Mouse (Mus musculus): ENCODE measurements at regions not wholly inside any gene's neighbourhood (a gene's known extent, or its start where the extent isn't known, plus 50 kb on each side); places are given as distances from the start of the nearest gene placed in this dataset.
"Not testable (repeated sequence)": the region's sequence is repeated elsewhere in the genome, so short reads cannot be mapped to it uniquely, and the experiment has no call there.

- DNase-seq: no peak
Measured at GRCm38 (mm10) chr6:31011407-31012020, 52.6 kb upstream of the Klf14 start.

- no peak for DNase-seq
Measured at GRCm38 (mm10) chr6:31016566-31016965, 57.7 kb upstream of the Klf14 start.

GRCm38 (mm10) chr6:31021776-31022175 is 62.9 kb upstream of the Klf14 start:
- DNase-seq: no peak

- no peak for DNase-seq
Measured at GRCm38 (mm10) chr6:31029777-31030176, 70.9 kb upstream of the Klf14 start.

- no peak for DNase-seq
Measured at GRCm38 (mm10) chr6:31031022-31031421, 72.1 kb upstream of the Klf14 start.

GRCm38 (mm10) chr6:31032147-31032546 is 73.3 kb upstream of the Klf14 start:
- DNase-seq: no peak

GRCm38 (mm10) chr6:31032980-31033608 is 74.2 kb upstream of the Klf14 start:
- DNase-seq: peak; percentile 15

GRCm38 (mm10) chr6:31034796-31035195 is 75.9 kb upstream of the Klf14 start:
- DNase-seq: no peak

- DNase-seq: no peak
Measured at GRCm38 (mm10) chr6:31037801-31038395, 79.0 kb upstream of the Klf14 start.

- not testable (repeated sequence) for DNase-seq
Measured at GRCm38 (mm10) chr6:31038445-31038844, 79.6 kb upstream of the Klf14 start.

GRCm38 (mm10) chr6:31039485-31039884 is 80.6 kb upstream of the Klf14 start:
- no peak for DNase-seq

GRCm38 (mm10) chr6:31040783-31041182 is 81.9 kb upstream of the Klf14 start:
- no peak for DNase-seq

- no peak for DNase-seq
Measured at GRCm38 (mm10) chr6:31043368-31043767, 84.5 kb upstream of the Klf14 start.

- no peak for DNase-seq
Measured at GRCm38 (mm10) chr6:31043919-31044318, 85.0 kb upstream of the Klf14 start.

GRCm38 (mm10) chr6:31046197-31046596 is 87.3 kb upstream of the Klf14 start:
- no peak for DNase-seq

- DNase-seq: no peak
Measured at GRCm38 (mm10) chr6:31048920-31049576, 90.2 kb upstream of the Klf14 start.

- no peak for DNase-seq
Measured at GRCm38 (mm10) chr6:31050831-31051230, 92.0 kb upstream of the Klf14 start.

GRCm38 (mm10) chr6:31051771-31052170 is 92.9 kb upstream of the Klf14 start:
- DNase-seq: no peak

GRCm38 (mm10) chr6:31053003-31053402 is 94.1 kb upstream of the Klf14 start:
- no peak for DNase-seq

GRCm38 (mm10) chr6:31056786-31057566 is 98.1 kb upstream of the Klf14 start:
- DNase-seq: no peak

- no peak for DNase-seq
Measured at GRCm38 (mm10) chr6:31058299-31058698, 99.4 kb upstream of the Klf14 start.

GRCm38 (mm10) chr6:31058961-31059360 is 100.1 kb upstream of the Klf14 start:
- DNase-seq: no peak

GRCm38 (mm10) chr6:31061813-31062212 is 102.9 kb upstream of the Klf14 start:
- DNase-seq: no peak

All from cerebellum, adult 11 months (tissue).